Mouse (Mus musculus) spleen, adult 2 months (tissue): ENCODE data around the gene Tmem53.

Experiments used
- CTCF ChIP-seq: fragments of 200-500 bp; IDR thresholded peaks from 2 replicates; pipeline ENCODE4 v1.5.1; 2011; ENCODE audit warnings: mild to moderate bottlenecking, inconsistent platforms; ENCODE audit not compliant: insufficient read depth, insufficient read length, insufficient replicate concordance; ENCODE audit errors: extremely low read depth
- POLR2A ChIP-seq: fragments of 200-500 bp; IDR thresholded peaks from 2 replicates; pipeline ENCODE4 v1.6.1; 2011; ENCODE audit warnings: low read depth, low read length, inconsistent platforms

GRCm38 (mm10) chr4:117267831-117268437, 16.2 kb downstream of the Tmem53 start:
- TF ChIP-seq CTCF (no peak), POLR2A (no peak)
